Mouse (Mus musculus): ENCODE measurements around the gene Opcml.

- TF ChIP-seq POLR2A (IDR thresholded peaks at IDR 0.05; ENCODE audit: low read depth, low read length) (no peak), CTCF (IDR thresholded peaks at IDR 0.05; ENCODE audit: extremely low read depth, insufficient read depth, insufficient read length, insufficient replicate concordance) (no peak)
Observed at GRCm38 (mm10) chr9:27804461-27804860, 13.9 kb downstream of the Opcml start.

Measured in spleen, adult 2 months (tissue).